Mouse (Mus musculus) erythroblast, adult 5-6 weeks (primary cell): ENCODE data around the gene Olfr430. TPM values are rescaled to one million over a fixed set of nuclear protein-coding genes. Genes with fewer than 3 reads are reported as not detected.
"Not testable (repeated sequence)": the region's sequence is repeated elsewhere in the genome, so short reads cannot be mapped to it uniquely, and the experiment has no call there.

ENCODE experiments used
- ATAC-seq: replicated peaks from 2 replicates; pipeline ENCODE4 v1.8.0; 2016; ENCODE audit warnings: moderate number of reproducible peaks, mild to moderate bottlenecking, moderate TSS enrichment, inconsistent platforms; ENCODE audit not compliant: poor library complexity, low FRiP score, severe bottlenecking
- total RNA-seq, 2 experiments: library from RNA; stranded (forward) in 1 of 2; stranded (reverse) in 1 of 2; fragments of 150-400 nt in 1 of 2; fragments of 200-764, 138-1000 nt in 1 of 2; gene quantifications; 2 replicates each; pipeline versions ENCODE4 v1.2.3 to v1.2.4; 2015 to 2017; ENCODE audit warnings: low replicate concordance in 2 of 2

The Olfr430 gene
- total RNA-seq (2015; ENCODE audit: low replicate concordance) (not detected in 2 replicates), total RNA-seq (2017; ENCODE audit: low replicate concordance) (0.42 TPM in 1 of 2 replicates, not detected in the other)

DNA sequence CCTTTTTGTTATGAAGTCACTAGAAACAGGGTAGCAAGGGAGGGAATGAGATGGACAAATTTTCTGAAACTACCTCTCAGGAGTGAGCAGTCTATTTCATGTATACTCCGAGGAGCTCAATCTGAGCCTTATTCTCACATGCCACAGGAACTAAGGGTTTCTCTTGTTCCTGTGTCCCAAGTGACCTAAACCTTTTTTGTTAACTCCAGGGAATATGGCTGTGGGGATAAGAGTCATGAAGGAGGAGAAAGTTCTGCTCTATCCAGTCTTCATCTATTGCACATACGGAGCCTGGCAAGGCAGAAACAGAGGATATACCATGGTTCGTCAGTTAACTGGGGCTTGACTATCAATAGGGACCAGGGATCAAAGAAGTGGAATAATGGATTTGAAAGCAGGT lies at the start of gene Olfr430:
TSS of gene Olfr430 (plus strand) at position 301 of the 400 bp plus-strand sequence.
- ATAC-seq, result no peak

DNA sequence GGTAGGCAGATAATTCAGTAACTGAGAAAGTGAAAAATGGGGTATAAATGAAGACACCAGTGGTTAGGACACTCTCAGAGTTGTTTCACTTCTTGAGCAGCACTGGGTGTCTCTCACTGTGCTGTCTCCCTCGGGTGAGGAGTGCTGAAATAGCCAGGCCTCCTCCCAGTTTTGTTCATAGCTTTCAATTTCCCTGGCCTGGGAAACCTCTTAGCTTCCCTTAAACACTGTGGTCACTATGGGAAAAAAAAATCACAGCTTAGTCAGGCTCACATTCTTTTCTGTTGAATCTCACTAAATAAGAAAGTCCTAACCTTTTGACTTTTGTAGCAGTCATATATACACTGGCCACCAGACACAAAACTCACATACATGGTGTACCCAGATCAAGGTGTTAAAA lies 34.7 kb upstream of the Olfr430 start, which contains the start of gene Ifi205:
TSS of gene Ifi205 (minus strand) at position 113 of the 400 bp plus-strand sequence.
- no peak for ATAC-seq

DNA sequence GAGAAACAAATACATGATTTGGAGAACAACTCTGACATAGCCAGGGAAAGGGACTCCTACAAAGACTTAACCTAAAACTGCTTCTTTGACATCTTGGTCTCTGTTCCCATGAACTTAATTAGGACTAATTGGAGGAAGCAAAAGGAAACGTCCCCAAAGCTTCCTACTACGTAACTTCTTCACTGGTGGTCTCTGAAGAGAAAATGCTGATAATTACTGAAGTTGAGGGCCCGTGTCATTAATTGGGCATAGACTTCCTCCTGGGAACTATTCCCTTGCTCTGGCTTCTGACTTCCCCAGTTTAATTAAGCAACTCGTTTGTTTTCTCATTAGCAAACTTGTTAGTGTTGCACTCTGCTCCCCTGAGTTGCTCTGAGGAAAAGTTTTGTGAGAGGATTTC lies 30.6 kb upstream of the Olfr430 start:
- ATAC-seq, result no peak

DNA sequence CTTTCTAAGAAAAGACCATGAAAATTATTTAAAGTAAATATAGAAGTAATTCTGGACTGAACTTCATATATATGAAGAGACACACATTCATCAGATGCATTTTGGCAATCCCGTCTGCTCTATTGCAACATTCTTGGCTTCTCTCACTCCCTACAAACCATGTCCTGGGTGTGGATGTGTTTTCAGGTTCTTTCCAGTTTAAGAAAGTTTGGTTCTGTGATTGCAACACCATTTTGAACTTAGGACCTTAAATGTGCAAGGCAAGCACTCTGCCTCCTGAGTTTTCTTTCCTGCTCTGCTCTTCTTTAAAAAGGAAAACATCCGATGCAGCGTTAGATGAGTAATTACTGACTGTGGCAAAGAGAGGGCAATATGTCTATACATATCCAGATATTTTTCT lies 27.9 kb upstream of the Olfr430 start:
- ATAC-seq, result no peak

DNA sequence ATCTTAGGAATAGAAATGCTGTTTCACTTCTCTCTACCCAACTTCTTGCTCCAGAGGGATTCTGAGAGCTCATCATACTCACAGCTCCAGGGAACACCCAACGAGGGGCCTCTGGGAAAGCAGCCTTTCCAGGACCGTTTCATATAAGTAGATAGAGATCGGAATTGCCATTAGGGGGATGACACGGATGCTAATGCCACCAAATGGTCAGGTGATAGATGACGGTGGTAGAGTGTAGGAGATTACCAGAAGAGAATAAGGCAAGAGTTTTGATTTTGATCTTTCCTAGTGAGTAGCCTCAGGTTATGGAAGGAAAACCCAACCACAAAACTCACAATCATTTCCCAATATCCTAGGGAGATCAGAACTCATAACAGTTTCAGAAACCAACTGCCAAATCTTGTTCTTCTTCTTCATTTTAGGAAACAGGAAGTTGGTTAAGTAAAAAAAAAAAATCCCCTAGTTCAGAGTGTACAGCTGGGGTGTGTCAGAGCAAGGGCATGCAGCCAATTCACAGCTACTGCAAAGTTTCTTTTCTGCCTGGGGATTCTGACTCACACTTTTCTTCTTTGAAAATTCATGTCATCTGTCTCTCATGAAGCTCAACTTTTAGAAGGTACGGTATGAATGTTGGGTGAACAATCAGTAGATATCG lies 25.8 kb upstream of the Olfr430 start, which contains the start of gene Olfr433:
TSS of gene Olfr433 (plus strand) at position 183 of the 655 bp plus-strand sequence.
- ATAC-seq, result no peak

DNA sequence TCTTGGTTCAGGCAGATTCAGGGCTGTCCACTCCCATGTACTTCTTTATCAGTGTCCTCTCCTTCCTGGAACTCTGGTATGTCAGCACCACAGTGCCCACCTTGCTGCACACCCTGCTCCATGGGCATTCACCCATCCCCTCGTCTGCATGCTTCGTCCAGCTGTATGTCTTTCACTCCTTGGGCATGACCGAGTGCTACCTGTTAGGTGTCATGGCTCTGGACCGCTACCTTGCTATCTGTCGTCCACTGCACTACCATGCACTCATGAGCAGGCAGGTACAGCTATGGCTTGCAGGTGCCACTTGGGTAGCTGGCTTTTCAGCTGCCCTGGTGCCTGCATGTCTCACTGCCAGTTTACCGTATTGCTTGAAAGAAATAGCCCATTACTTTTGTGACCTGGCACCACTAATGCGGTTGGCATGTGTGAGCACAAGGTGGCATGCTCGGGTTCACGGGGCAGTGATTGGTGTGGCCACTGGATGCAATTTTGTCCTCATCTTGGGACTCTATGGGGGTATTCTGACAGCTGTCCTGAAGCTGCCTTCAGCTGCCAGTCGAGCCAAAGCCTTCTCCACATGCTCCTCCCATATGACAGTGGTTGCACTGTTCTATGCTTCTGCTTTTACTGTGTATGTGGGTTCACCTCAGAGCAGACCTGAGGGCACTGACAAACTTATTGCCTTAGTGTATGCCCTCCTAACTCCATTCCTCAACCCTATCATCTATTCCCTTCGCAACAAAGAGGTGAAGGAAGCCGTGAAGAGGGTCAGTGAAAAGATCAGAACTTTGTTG lies 24.1 kb upstream of the Olfr430 start:
- not testable (repeated sequence) for ATAC-seq

DNA sequence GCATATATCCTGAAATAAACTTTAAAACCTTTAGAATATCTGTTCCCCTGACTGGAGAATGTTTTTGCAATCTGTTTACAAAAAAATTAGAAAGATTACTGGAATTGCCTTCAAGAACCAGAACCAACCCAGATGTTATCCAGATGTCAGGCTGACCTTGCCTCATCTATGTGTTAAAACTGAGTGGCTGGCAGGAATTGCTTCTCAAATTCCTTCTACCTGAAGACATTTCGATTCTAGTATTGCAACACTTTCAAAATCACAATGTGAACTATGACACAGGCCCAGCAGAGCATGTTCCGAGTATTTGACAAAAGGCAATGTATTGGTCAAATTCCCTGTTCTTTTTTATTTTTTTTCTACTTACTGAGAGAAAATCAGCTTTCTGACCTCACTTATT lies 22.0 kb upstream of the Olfr430 start:
- no peak for ATAC-seq

DNA sequence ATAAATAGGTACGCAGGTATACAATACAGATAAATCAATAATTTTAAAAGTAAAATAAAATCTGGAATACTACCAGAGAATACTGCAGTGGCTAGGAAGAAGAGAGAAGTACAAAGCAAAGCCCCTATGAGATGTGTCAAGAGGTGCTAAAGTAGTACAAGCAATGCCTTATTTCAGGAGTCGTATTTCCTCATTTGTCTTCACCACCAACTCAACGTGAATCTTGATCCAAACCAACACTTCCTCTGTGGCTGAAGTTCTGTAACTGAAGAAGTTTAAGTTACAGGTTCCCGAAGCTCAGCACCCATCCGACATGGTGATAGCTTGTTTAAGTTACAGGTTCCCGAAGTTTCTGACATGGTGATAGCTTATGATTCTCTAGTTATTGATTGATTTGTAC lies 18.2 kb upstream of the Olfr430 start:
- not testable (repeated sequence) for ATAC-seq

DNA sequence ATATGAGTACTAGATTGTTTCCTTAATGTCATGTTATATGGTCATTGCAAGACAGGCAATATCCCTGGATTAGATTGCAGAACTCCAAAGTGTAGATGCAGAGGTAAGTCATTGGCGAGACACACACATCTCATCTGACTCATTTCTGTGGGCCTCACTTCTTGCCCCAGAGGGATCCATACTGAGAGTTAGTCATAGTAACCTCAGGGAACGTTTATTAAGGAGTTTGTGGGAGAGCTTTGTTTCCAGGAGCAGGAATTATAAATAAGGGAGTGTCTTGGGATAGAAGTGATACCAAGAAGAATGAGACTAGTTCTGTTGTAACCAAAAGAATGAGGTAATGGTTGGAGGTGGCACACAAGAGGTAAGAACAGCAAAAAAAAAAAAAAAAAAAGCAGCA lies 17.5 kb upstream of the Olfr430 start, which contains the start of gene Olfr432:
TSS of gene Olfr432 (plus strand) at position 313 of the 400 bp plus-strand sequence.
- no peak for ATAC-seq

DNA sequence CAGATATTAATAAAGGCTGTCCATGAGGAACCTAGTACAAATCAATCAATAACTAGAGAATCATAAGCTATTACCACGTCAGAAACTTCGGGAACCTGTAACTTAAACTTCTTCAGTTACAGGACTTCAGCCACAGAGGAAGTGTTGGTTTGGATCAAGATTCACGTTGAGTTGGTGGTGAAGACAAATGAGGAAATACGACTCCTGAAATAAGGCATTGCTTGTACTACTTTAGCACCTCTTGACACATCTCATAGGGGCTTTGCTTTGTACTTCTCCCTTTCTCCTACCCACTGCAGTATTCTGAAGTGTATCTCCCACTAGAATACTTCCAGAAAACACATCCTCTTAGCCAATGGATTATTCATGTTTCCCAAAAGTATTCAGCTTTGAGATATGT lies 17.0 kb upstream of the Olfr430 start:
- not testable (repeated sequence) for ATAC-seq

DNA sequence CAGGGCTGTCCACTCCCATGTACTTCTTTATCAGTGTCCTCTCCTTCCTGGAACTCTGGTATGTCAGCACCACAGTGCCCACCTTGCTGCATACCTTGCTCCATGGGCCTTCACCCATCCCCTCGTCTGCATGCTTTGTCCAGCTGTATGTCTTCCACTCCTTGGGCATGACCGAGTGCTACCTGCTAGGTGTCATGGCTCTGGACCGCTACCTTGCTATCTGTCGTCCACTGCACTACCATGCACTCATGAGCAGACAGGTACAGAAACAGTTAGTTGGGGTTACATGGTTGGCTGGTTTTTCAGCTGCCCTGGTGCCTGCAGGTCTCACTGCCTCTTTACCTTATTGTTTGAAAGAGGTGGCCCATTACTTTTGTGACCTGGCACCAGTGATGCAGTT lies 15.9 kb upstream of the Olfr430 start:
- ATAC-seq, result 0 out of 2 replicates have a peak, but pooled peaks have one; percentile 51

DNA sequence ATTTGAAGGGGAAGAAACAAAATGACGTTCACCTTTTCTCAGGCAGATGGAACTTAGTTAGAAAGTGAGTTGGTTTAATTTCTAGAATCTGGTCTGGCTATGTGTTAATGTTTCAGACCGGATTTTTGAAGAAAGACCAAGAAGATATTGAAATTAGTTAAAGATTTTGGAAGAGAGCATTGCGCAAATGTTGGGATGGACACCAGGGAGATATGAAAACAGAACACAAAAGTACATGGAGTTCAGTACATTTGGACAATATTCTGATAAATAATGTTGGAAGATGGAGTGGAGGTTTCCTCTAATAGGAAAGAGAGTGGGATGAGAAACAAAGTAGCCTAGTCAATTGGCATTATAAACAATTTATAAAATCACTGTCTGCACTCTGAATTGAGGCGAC lies 14.9 kb upstream of the Olfr430 start:
- ATAC-seq, result no peak

DNA sequence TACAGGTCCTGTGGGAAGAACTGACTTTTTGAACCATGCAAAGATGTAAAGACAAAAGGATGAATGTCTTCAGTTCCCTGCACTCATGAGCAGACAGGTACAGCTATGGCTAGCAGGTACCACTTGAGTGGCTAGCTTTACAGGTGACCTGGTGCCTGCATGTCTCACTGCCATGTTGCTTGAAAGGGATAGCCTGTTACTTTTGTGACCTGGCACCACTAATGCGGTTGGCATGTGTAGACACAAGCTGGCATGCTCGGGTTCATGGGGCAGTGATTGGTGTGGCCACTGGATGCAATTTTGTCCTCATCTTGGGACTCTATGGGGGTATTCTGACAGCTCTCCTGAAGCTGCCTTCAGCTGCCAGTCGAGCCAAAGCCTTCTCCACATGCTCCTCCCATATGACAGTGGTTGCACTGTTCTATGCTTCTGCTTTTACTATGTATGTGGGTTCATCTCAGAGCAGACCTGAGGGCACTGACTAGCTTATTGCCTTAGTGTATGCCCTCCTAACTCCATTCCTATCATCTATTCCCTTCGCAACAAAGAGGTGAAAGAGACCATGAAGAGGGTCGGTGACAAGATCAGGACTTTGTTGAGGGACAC lies 14.4 kb upstream of the Olfr430 start:
- no peak for ATAC-seq

DNA sequence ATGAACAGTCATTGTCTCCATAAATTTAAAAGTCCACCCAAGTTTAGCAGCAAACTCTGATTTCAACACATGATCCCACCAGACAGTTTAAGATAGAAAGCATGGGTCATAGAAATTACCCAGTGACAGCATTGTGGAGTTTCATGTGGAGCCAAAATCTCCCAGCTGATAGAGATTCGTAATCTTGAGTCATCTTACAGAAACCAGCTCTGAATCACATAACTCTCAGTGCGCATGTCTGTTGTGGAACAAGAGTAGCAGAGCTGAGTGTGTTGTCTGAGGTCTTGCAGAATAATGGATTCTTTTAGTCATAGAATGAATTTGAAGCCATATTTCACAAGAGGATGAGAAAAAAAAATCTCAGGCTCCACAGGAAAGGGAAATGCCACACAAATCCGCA lies 13.4 kb upstream of the Olfr430 start:
- ATAC-seq, result no peak

DNA sequence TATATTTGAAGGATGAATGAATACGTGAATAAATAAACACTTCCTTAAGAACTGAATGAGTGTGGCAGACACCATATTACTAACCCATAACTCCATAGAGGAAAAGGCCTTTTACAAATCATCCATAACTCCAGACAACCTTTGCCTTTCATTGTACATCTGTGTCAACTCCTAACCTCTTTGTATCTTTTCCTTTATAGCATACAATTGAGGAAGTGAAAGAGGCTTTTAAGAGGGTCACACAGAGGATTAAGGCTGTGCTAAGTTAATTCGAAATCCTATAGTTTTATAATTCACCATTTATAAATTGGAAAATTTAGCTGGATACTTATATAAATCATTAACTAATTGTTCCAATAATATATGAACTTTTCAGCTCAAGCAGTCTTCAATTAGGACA lies 11.2 kb upstream of the Olfr430 start:
- no peak for ATAC-seq

DNA sequence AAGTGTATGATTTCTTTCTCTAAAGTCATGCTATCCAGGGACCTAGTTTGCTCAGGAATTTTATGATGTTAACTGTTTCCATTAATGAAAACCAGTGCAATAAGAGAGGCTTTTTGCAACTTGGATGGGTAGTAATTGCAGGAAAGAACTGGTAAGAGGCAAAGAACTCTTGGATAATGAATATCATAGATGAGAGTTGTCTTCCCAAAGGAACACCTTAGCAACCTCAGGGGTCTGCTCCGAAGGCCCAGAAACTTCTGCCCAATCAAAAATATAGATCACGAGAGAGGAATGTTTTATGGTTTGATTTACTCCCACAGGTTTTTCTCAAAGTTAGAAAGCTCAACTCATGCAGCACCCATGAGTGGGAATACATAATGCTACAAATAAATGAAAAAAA lies 17.6 kb downstream of the Olfr430 start, which contains the start of gene Olfr429:
TSS of gene Olfr429 (plus strand) at position 301 of the 400 bp plus-strand sequence.
- no peak for ATAC-seq

DNA sequence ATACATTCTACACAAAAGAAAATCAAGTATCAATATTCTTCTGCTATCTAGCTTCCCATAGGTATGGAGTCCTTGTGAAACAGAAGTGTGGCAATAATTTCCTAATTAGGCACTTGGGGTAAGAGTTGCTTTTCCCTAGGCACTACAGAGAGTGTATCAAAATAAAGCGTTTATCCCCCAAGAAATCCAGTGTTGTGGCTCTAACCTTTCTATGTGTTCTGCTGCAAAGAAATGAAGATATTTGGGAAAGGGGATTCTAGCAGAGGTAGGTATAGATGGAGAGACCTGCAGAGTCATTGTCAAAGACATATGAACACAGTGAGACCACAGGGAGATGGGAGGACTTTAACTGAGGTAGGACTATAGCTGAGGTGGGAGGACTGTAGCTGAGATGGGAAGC lies 30.2 kb downstream of the Olfr430 start, which contains the start of gene Olfr427:
TSS of gene Olfr427 (plus strand) at position 301 of the 400 bp plus-strand sequence.
- no peak for ATAC-seq

DNA sequence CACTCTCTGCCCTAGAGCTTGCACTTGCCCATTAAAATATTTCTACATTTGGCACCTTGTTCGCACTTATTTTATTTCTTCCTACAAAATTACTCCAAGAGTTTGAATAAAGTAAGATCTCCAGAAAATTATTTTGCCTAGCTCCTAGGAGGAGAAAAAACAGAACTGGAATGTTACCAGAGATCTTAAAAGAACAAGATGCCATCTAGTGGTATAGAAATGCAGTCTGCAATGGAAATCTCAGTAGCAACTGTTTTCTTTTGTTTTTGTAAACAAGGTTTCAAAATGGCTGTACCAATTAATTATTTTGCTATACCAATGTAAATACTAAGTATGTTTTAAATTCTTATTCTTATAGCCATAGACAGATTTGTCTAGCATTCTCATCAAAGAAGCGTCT lies 37.3 kb downstream of the Olfr430 start:
- no peak for ATAC-seq

DNA sequence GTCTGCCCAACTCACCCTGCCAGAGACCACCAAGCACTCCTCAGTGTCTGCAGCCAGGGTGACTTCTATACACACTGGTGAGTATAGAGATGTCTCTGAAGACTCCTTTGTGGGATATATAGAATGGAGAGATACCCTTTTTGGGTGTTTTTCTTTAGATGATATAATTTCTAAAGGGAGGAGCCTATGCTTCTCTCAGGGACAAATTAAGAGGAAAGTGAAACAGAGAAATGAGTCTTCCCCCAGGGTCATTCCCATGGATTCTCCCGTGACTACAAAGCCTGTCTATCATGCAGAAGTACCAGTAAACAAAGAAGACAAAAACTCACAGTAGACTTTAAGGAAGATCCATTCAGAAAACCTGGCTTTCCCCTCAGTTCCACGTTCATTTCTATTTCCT lies 54.7 kb downstream of the Olfr430 start, which contains the start of gene Olfr231:
TSS of gene Olfr231 (minus strand) at position 101 of the 400 bp plus-strand sequence.
- no peak for ATAC-seq
